Mouse (Mus musculus) midbrain, embryonic 11.5 days (tissue): Measurements from ENCODE around the gene Cops7b. TPM values are rescaled to one million over a fixed set of nuclear protein-coding genes. Genes with fewer than 3 reads are reported as not detected.

Source experiments
- microRNA-seq: library from miRNA; unstranded; fragments of <30 nt; microRNA quantifications from one replicate; pipeline ENCODE4, GENCODE M21; 2017
- polyA plus RNA-seq: library from polyadenylated mRNA; unstranded; fragments of >200 nt; fragmentation: Nextera tagmentation; extraction: Ambion mirVana; gene quantifications from 2 replicates; pipeline ENCODE4 v1.2.1, GENCODE M21; 2014

Cops7b gene
- polyA plus RNA-seq, 1 experiment from 2014 or later: 54.1 TPM

Small RNAs within 50 kb of the gene (microRNA-seq; reads per million reads assigned to microRNA genes)
- not detected for gene Gm22955

Other genes starting within 250 kb of the Cops7b start
- 339 and 375 TPM in 2 replicates for gene Ncl, start 223.5 kb upstream of the Cops7b start, polyA plus RNA-seq
- not detected in 2 replicates for gene Nmur1, start 156.7 kb upstream of the Cops7b start, polyA plus RNA-seq
- not detected in 2 replicates for gene Tex44, start 156.6 kb upstream of the Cops7b start, polyA plus RNA-seq
- gene Ptma, start 56.2 kb upstream of the Cops7b start, polyA plus RNA-seq: 3,090 and 3,352 TPM in 2 replicates
- 94.3 and 98.3 TPM in 2 replicates for gene Pde6d, start 275 bp upstream of the Cops7b start, polyA plus RNA-seq
- 0.86 and 0.99 TPM in 2 replicates for gene Nppc, start 87.7 kb downstream of the Cops7b start, polyA plus RNA-seq
- gene Dis3l2, start 120.9 kb downstream of the Cops7b start, polyA plus RNA-seq: 31.9 and 34.3 TPM in 2 replicates